Mouse (Mus musculus) limb, embryonic 13.5 days (tissue): ENCODE measurements around the gene Gm12216. TPM values are rescaled to one million over a fixed set of nuclear protein-coding genes. Genes with fewer than 3 reads are reported as not detected.
A peak's percentile ranks its signal among the peaks of the same experiment; 100 is the strongest.

Source experiments
- ATAC-seq: fragments of 200-750 bp; cut with Nextera tagmentation; 2 replicates; pipeline ENCODE4 v1.8.0; 2017; ENCODE audit warnings: low read depth, moderate number of reproducible peaks, moderate TSS enrichment; ENCODE audit not compliant: low FRiP score
- H3K27ac ChIP-seq: fragments of 300-500 bp; sonication (generic); 2 replicates; pipeline ENCODE4 v1.5.1; 2015; ENCODE audit warnings: inconsistent platforms, mild to moderate bottlenecking, moderate library complexity
- H3K27me3 ChIP-seq: fragments of 300-500 bp; sonication (generic); 2 replicates; pipeline ENCODE4 v1.6.1; 2015; ENCODE audit warnings: mild to moderate bottlenecking, inconsistent platforms
- H3K36me3 ChIP-seq: fragments of 300-500 bp; sonication (generic); 2 replicates; pipeline ENCODE4 v1.6.1; 2015; ENCODE audit warnings: inconsistent platforms, mild to moderate bottlenecking, moderate library complexity
- H3K4me1 ChIP-seq: fragments of 300-500 bp; sonication (generic); 2 replicates; pipeline ENCODE4 v1.6.1; 2015; ENCODE audit warnings: inconsistent platforms
- H3K4me2 ChIP-seq: fragments of 300-500 bp; sonication (generic); replicated peaks from 2 replicates; pipeline ENCODE4 v1.6.1; 2015; ENCODE audit warnings: inconsistent platforms, mild to moderate bottlenecking, moderate library complexity
- H3K4me3 ChIP-seq: fragments of 300-500 bp; sonication (generic); 2 replicates; pipeline ENCODE4 v1.5.1; 2015; ENCODE audit warnings: moderate library complexity, mild to moderate bottlenecking, inconsistent platforms
- H3K9ac ChIP-seq: fragments of 300-500 bp; sonication (generic); 2 replicates; pipeline ENCODE4 v1.6.1; 2015; ENCODE audit warnings: mild to moderate bottlenecking, inconsistent platforms
- H3K9me3 ChIP-seq: fragments of 300-500 bp; sonication (generic); 2 replicates; pipeline ENCODE4 v1.6.1; 2016; ENCODE audit warnings: inconsistent platforms
- WGBS: fragments of 180-500 bp; shearing (Covaris S2); methylation state at CpG from one replicate; pipeline ENCODE4 v1.1.7; 2015; 5-methylcytosine and 5-hydroxymethylcytosine counted together
- microRNA-seq: library from miRNA; unstranded; fragments of <30 nt; microRNA quantifications from one replicate; pipeline ENCODE4, GENCODE M21; 2016
- polyA plus RNA-seq: library from polyadenylated mRNA; unstranded; fragments of >200 nt; fragmentation: Nextera tagmentation; extraction: Ambion mirVana; gene quantifications from 2 replicates; pipeline ENCODE4 v1.2.1, GENCODE M21; 2015

The Gm12216 gene
- polyA plus RNA-seq, 1 experiment from 2014 or later = 0.56 TPM

- Histone ChIP-seq H3K27me3 (no peaks in the 10 kb centered on the region), H3K27ac (no peak overlapping the region), H3K9me3 (no peaks in the 10 kb centered on the region), H3K4me1 (no peaks in the 10 kb centered on the region), H3K4me3 (no peak overlapping the region), H3K36me3 (no peaks in the 10 kb centered on the region), H3K9ac (no peak overlapping the region), H3K4me2 (no peak overlapping the region)
- 47% methylated on average over 6 of the region's 6 CpGs for WGBS
- 0 out of 2 replicates have a peak, but pooled peaks have one; percentile 11 for ATAC-seq
Observed at GRCm38 (mm10) chr11:53737573-53737946, 121.5 kb downstream of the Gm12216 start.

GRCm38 (mm10) chr11:53736771-53737572, 122.1 kb downstream of the Gm12216 start:
- no peak overlapping the region for H3K9ac ChIP-seq
- H3K4me3 ChIP-seq = no peak overlapping the region
- 52% methylated on average over 14 of the region's 14 CpGs for WGBS
- H3K9me3 ChIP-seq = no peaks in the 10 kb centered on the region
- no peaks in the 10 kb centered on the region for H3K27me3 ChIP-seq
- no peaks in the 10 kb centered on the region for H3K36me3 ChIP-seq
- ATAC-seq = peak; percentile 76
- no peak overlapping the region for H3K27ac ChIP-seq
- no peaks in the 10 kb centered on the region for H3K4me1 ChIP-seq
- no peak overlapping the region for H3K4me2 ChIP-seq

- Histone ChIP-seq H3K27ac (no peak overlapping the region), H3K36me3 (no peaks in the 10 kb centered on the region), H3K4me3 (peak overlapping the region; percentile 20; the same call in 1 of the 2 replicates), H3K27me3 (no peaks in the 10 kb centered on the region), H3K4me1 (no peaks in the 10 kb centered on the region), H3K4me2 (peak overlapping the region; percentile 52), H3K9me3 (no peaks in the 10 kb centered on the region), H3K9ac (no peak overlapping the region)
- WGBS = 26% methylated on average over 17 of the region's 17 CpGs
- ATAC-seq = peak; percentile 69; the same call in 1 of the 2 replicates
Observed at GRCm38 (mm10) chr11:53735682-53736245, 123.3 kb downstream of the Gm12216 start.

GRCm38 (mm10) chr11:53734970-53735681, 123.9 kb downstream of the Gm12216 start:
- Histone ChIP-seq H3K4me3 (no peak overlapping the region), H3K27ac (no peak overlapping the region), H3K4me2 (0 out of 2 replicates have a peak overlapping the region, but pooled peaks have one; percentile 52), H3K4me1 (no peaks in the 10 kb centered on the region), H3K9me3 (no peaks in the 10 kb centered on the region), H3K27me3 (no peaks in the 10 kb centered on the region), H3K9ac (no peak overlapping the region), H3K36me3 (no peaks in the 10 kb centered on the region)
- 71% methylated on average over 18 of the region's 18 CpGs for WGBS
- no peak for ATAC-seq

GRCm38 (mm10) chr11:53734431-53734830, 124.6 kb downstream of the Gm12216 start:
- no peaks in the 10 kb centered on the region for H3K4me1 ChIP-seq
- no peaks in the 10 kb centered on the region for H3K9me3 ChIP-seq
- H3K9ac ChIP-seq = no peak overlapping the region
- no peak overlapping the region for H3K27ac ChIP-seq
- WGBS = 73% methylated on average over 2 of the region's 2 CpGs
- ATAC-seq = no peak
- no peak overlapping the region for H3K4me2 ChIP-seq
- no peaks in the 10 kb centered on the region for H3K36me3 ChIP-seq
- no peaks in the 10 kb centered on the region for H3K27me3 ChIP-seq
- H3K4me3 ChIP-seq = no peak overlapping the region

GRCm38 (mm10) chr11:53733824-53734223, 125.2 kb downstream of the Gm12216 start:
- H3K9ac ChIP-seq = no peak overlapping the region
- H3K9me3 ChIP-seq = no peaks in the 10 kb centered on the region
- 85% methylated on average over 7 of the region's 7 CpGs for WGBS
- H3K27ac ChIP-seq = no peak overlapping the region
- H3K27me3 ChIP-seq = no peaks in the 10 kb centered on the region
- no peak for ATAC-seq
- H3K4me3 ChIP-seq = no peak overlapping the region
- no peak overlapping the region for H3K4me2 ChIP-seq
- no peaks in the 10 kb centered on the region for H3K36me3 ChIP-seq
- no peaks in the 10 kb centered on the region for H3K4me1 ChIP-seq

Small RNA genes lying within 50 kb of the gene (microRNA-seq; reads per million reads assigned to microRNA genes)
- not detected for gene Mir7671

Other genes with a start within 250 kb of the Gm12216 start
- gene Il4, start 240.6 kb downstream of the Gm12216 start, polyA plus RNA-seq = 1.9 and 2.2 TPM in 2 replicates
- gene Il13, start 224.6 kb downstream of the Gm12216 start, polyA plus RNA-seq = 0.15 TPM in 2 replicates
- gene Rad50, start 151.9 kb downstream of the Gm12216 start, polyA plus RNA-seq = 30.4 TPM in 2 replicates
- gene Il5, start 138.5 kb downstream of the Gm12216 start, polyA plus RNA-seq = not detected in 2 replicates
- gene Irf1, start 89.2 kb downstream of the Gm12216 start, polyA plus RNA-seq = 9.7 and 10.1 TPM in 2 replicates
- 0.22 TPM in 1 of 2 replicates, not detected in the other for gene Gm17334, start 86.1 kb downstream of the Gm12216 start, polyA plus RNA-seq
- gene Slc22a5, start 32.4 kb upstream of the Gm12216 start, polyA plus RNA-seq = 7.0 and 7.3 TPM in 2 replicates
- 4.9 and 5.1 TPM in 2 replicates for gene Slc22a21, start 121.1 kb upstream of the Gm12216 start, polyA plus RNA-seq
- 1.6 TPM in 2 replicates for gene Slc22a4, start 168.8 kb upstream of the Gm12216 start, polyA plus RNA-seq
- gene Pdlim4, start 209.8 kb upstream of the Gm12216 start, polyA plus RNA-seq = 162 and 169 TPM in 2 replicates
- 81.3 and 84.9 TPM in 2 replicates for gene P4ha2, start 240.8 kb upstream of the Gm12216 start, polyA plus RNA-seq